Mouse (Mus musculus) midbrain, postnatal 0 days (tissue): ENCODE measurements at regions not wholly inside any gene's neighbourhood (a gene's known extent, or its start where the extent isn't known, plus 50 kb on each side); places are given as distances from the start of the nearest gene placed in this dataset.

Source experiments
- ATAC-seq: fragments of 200-750 bp; cut with Nextera tagmentation; 2 replicates; pipeline ENCODE4 v1.8.0; 2017; ENCODE audit warnings: moderate number of reproducible peaks, mild to moderate bottlenecking, moderate TSS enrichment, moderate library complexity; ENCODE audit not compliant: low FRiP score
- DNase-seq: peaks from one replicate; pipeline ENCODE4 v3.0.0-alpha.2; 2015; ENCODE audit warnings: low spot score
- H3K27ac ChIP-seq: fragments of 300-500 bp; sonication (generic); 2 replicates; pipeline ENCODE4 v1.5.1; 2014; ENCODE audit warnings: low read depth, mild to moderate bottlenecking, low read length, mixed read lengths
- H3K27me3 ChIP-seq: fragments of 300-500 bp; sonication (generic); 2 replicates; pipeline ENCODE4 v1.6.1; 2014; ENCODE audit warnings: low read length, control low read depth, mixed read lengths; ENCODE audit not compliant: insufficient read depth
- H3K36me3 ChIP-seq: fragments of 300-500 bp; sonication (generic); 2 replicates; pipeline ENCODE4 v1.6.1; 2014; ENCODE audit warnings: low read length, control low read depth, mixed read lengths; ENCODE audit not compliant: insufficient read depth
- H3K4me1 ChIP-seq: fragments of 300-500 bp; sonication (generic); 2 replicates; pipeline ENCODE4 v1.6.1; 2014; ENCODE audit warnings: mild to moderate bottlenecking, control low read depth, antibody characterized with exemption, low read length, mixed read lengths; ENCODE audit not compliant: insufficient read depth
- H3K4me2 ChIP-seq: fragments of 300-500 bp; sonication (generic); 2 replicates; pipeline ENCODE4 v1.6.1; 2014; ENCODE audit warnings: low read depth, mild to moderate bottlenecking, low read length, mixed read lengths; ENCODE audit not compliant: poor library complexity, severe bottlenecking
- H3K4me3 ChIP-seq: fragments of 300-500 bp; sonication (generic); 2 replicates; pipeline ENCODE4 v1.5.1; 2014; ENCODE audit warnings: low read depth, mild to moderate bottlenecking, low read length, moderate library complexity
- H3K9ac ChIP-seq: fragments of 300-500 bp; sonication (generic); replicated peaks from 2 replicates; pipeline ENCODE4 v1.6.1; 2014; ENCODE audit warnings: mild to moderate bottlenecking, low read length, moderate library complexity, mixed read lengths; ENCODE audit not compliant: poor library complexity, severe bottlenecking
- H3K9me3 ChIP-seq: fragments of 300-500 bp; sonication (generic); 2 replicates; pipeline ENCODE4 v1.6.1; 2016; ENCODE audit warnings: low read length, control low read depth
- CTCF ChIP-seq: IDR thresholded peaks from 2 replicates; pipeline ENCODE4 v1.5.1; 2016; ENCODE audit warnings: antibody characterized with exemption, mild to moderate bottlenecking
- WGBS: fragments of 180-500 bp; shearing (Covaris S2); extraction: QIAGEN DNeasy Blood & Tissue Kit; methylation state at CpG from one replicate; pipeline ENCODE4 v1.1.7; 2014; 5-methylcytosine and 5-hydroxymethylcytosine counted together

GRCm38 (mm10) chr5:83824838-83825466 lies 470.0 kb upstream of the Tecrl start:
- no peak for DNase-seq
- H3K9ac ChIP-seq: no peak overlapping the region
- H3K4me1 ChIP-seq: no peaks in the 10 kb centered on the region
- no peaks in the 10 kb centered on the region for H3K9me3 ChIP-seq
- H3K4me3 ChIP-seq: no peak overlapping the region
- ATAC-seq: no peak
- no peak for TF ChIP-seq CTCF
- no peaks in the 10 kb centered on the region for H3K27me3 ChIP-seq
- no peak overlapping the region for H3K4me2 ChIP-seq
- 87% methylated on average over 2 of the region's 2 CpGs for WGBS
- H3K36me3 ChIP-seq: no peaks in the 10 kb centered on the region
- H3K27ac ChIP-seq: no peak overlapping the region

GRCm38 (mm10) chr5:83811309-83811708 lies 456.3 kb upstream of the Tecrl start:
- Histone ChIP-seq H3K4me3 (no peak overlapping the region), H3K4me2 (no peak overlapping the region), H3K9ac (no peak overlapping the region), H3K9me3 (no peaks in the 10 kb centered on the region), H3K27me3 (no peaks in the 10 kb centered on the region), H3K27ac (no peak overlapping the region), H3K4me1 (no peaks in the 10 kb centered on the region), H3K36me3 (no peaks in the 10 kb centered on the region)
- no peak for TF ChIP-seq CTCF
- ATAC-seq (no peak), DNase-seq (no peak)
- 78% methylated on average over 2 of the region's 2 CpGs for WGBS

- Histone ChIP-seq H3K27me3 (no peaks in the 10 kb centered on the region), H3K4me1 (no peaks in the 10 kb centered on the region), H3K4me3 (no peak overlapping the region), H3K9ac (no peak overlapping the region), H3K36me3 (no peaks in the 10 kb centered on the region), H3K4me2 (no peak overlapping the region), H3K27ac (no peak overlapping the region), H3K9me3 (no peaks in the 10 kb centered on the region)
- ATAC-seq: no peak
- DNase-seq: peak; percentile 60
- no peak for TF ChIP-seq CTCF
- WGBS: 70% methylated on average over 3 of the region's 3 CpGs
Measured at GRCm38 (mm10) chr5:83800028-83800427, 445.0 kb upstream of the Tecrl start.

- DNase-seq (peak; percentile 8), ATAC-seq (no peak)
- Histone ChIP-seq H3K4me3 (no peak overlapping the region), H3K4me2 (no peak overlapping the region), H3K9me3 (no peaks in the 10 kb centered on the region), H3K27me3 (no peaks in the 10 kb centered on the region), H3K36me3 (no peaks in the 10 kb centered on the region), H3K4me1 (no peaks in the 10 kb centered on the region), H3K27ac (no peak overlapping the region), H3K9ac (no peak overlapping the region)
- 18% methylated on average over 1 of the region's 1 CpGs for WGBS
- TF ChIP-seq CTCF: peak; percentile 41
Measured at GRCm38 (mm10) chr5:83780419-83780818, 425.4 kb upstream of the Tecrl start.

GRCm38 (mm10) chr5:83778310-83778972 lies 423.4 kb upstream of the Tecrl start:
- no peak overlapping the region for H3K9ac ChIP-seq
- no peak overlapping the region for H3K27ac ChIP-seq
- peak; percentile 66 for DNase-seq
- H3K4me1 ChIP-seq: no peaks in the 10 kb centered on the region
- H3K4me2 ChIP-seq: no peak overlapping the region
- no peaks in the 10 kb centered on the region for H3K27me3 ChIP-seq
- H3K9me3 ChIP-seq: no peaks in the 10 kb centered on the region
- TF ChIP-seq CTCF: peak; percentile 78
- no peak for ATAC-seq
- 24% methylated on average over 3 of the region's 3 CpGs for WGBS
- H3K4me3 ChIP-seq: no peak overlapping the region
- no peaks in the 10 kb centered on the region for H3K36me3 ChIP-seq

GRCm38 (mm10) chr5:83741913-83742312 lies 386.9 kb upstream of the Tecrl start:
- ATAC-seq: no peak
- Histone ChIP-seq H3K36me3 (no peaks in the 10 kb centered on the region), H3K9ac (no peak overlapping the region), H3K27me3 (no peaks in the 10 kb centered on the region), H3K4me3 (no peak overlapping the region), H3K4me1 (no peaks in the 10 kb centered on the region), H3K9me3 (no peaks in the 10 kb centered on the region), H3K4me2 (no peak overlapping the region), H3K27ac (no peak overlapping the region)
- no peak for TF ChIP-seq CTCF
- DNase-seq: no peak
- WGBS: 87% methylated on average over 3 of the region's 3 CpGs
